21 mouse cellular contexts compared by ENCODE assay signal in the genomic region with DNA sequence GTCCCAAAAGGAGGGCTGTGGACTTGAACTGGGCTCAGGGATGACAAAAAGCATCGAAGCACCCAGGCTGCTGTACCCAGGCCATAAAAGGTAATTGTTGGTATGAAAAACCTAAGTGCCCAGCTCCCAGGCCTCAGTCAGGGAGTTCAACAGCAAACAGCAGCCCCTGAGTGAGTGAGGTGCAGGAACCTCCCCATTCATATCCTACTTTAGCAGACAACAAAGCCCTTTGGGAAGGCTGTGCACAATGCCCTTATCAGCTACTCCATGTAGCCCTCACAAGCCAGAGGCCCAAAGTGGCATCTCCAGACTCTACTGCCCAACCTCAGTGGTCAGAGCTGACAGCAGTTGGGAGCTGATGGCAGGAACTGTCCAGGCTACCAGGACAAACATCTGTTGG.
"Had no signal": no experiment of that assay in that cellular context is flagged by ENCODE, and none has a peak within 500 bp of the region (broad histone marks: within the 10 kb centered on the region; RNA-seq: fewer than 3 reads in every experiment).

No protein-coding gene starts in this region.

- H3K27ac ChIP-seq: intestine, embryonic 15.5 days; kidney, embryonic 15.5 days; limb, embryonic 12.5 days; limb, embryonic 15.5 days; midbrain, embryonic 12.5 days; midbrain, embryonic 15.5 days; neural tube, embryonic 12.5 days; neural tube, embryonic 15.5 days; stomach, embryonic 15.5 days had no signal

- DNase-seq: kidney, adult 11 months; kidney, adult 8-10 months; kidney, postnatal 10 days; layer of hippocampus, postnatal 36 days; left cerebral cortex, postnatal 4 days; lung, adult 2 months; lung, postnatal 14 days; lung, postnatal 4 days; retina, postnatal 1 day; right cerebral cortex, postnatal 25 days; spleen, adult 18-20 months; thymus, postnatal 25 days had no signal

- H3K36me3 ChIP-seq: intestine, embryonic 15.5 days; kidney, embryonic 15.5 days; limb, embryonic 12.5 days; limb, embryonic 15.5 days; midbrain, embryonic 12.5 days; midbrain, embryonic 15.5 days; neural tube, embryonic 12.5 days; neural tube, embryonic 15.5 days; stomach, embryonic 15.5 days had no signal

- H3K27me3 ChIP-seq: intestine, embryonic 15.5 days; kidney, embryonic 15.5 days; limb, embryonic 12.5 days; limb, embryonic 15.5 days; midbrain, embryonic 12.5 days; midbrain, embryonic 15.5 days; neural tube, embryonic 12.5 days; neural tube, embryonic 15.5 days; stomach, embryonic 15.5 days had no signal

- H3K4me1 ChIP-seq: intestine, embryonic 15.5 days; stomach, embryonic 15.5 days had no signal

- H3K4me2 ChIP-seq: intestine, embryonic 15.5 days; kidney, embryonic 15.5 days; limb, embryonic 12.5 days; limb, embryonic 15.5 days; midbrain, embryonic 12.5 days; midbrain, embryonic 15.5 days; neural tube, embryonic 12.5 days; neural tube, embryonic 15.5 days; stomach, embryonic 15.5 days had no signal

- H3K9me3 ChIP-seq: intestine, embryonic 15.5 days; kidney, embryonic 15.5 days; limb, embryonic 12.5 days; limb, embryonic 15.5 days; midbrain, embryonic 12.5 days; midbrain, embryonic 15.5 days; neural tube, embryonic 12.5 days; neural tube, embryonic 15.5 days; stomach, embryonic 15.5 days had no signal

- H3K4me3 ChIP-seq: intestine, embryonic 15.5 days; kidney, embryonic 15.5 days; limb, embryonic 12.5 days; limb, embryonic 15.5 days; midbrain, embryonic 12.5 days; midbrain, embryonic 15.5 days; neural tube, embryonic 12.5 days; neural tube, embryonic 15.5 days; stomach, embryonic 15.5 days had no signal

- H3K9ac ChIP-seq: intestine, embryonic 15.5 days; kidney, embryonic 15.5 days; limb, embryonic 12.5 days; limb, embryonic 15.5 days; midbrain, embryonic 12.5 days; midbrain, embryonic 15.5 days; neural tube, embryonic 12.5 days; neural tube, embryonic 15.5 days; stomach, embryonic 15.5 days had no signal

- ATAC-seq: intestine, embryonic 15.5 days; midbrain, embryonic 15.5 days had no signal
